Mouse (Mus musculus) CH12.LX (cell line): ENCODE measurements around the gene Mmadhc.

ENCODE experiments used
- CHD2 ChIP-seq: IDR thresholded peaks from 2 replicates; pipeline ENCODE4 v1.6.1; 2011; ENCODE audit warnings: low read length, improper control_type of control experiment
- ELF1 ChIP-seq: IDR thresholded peaks from 2 replicates; pipeline ENCODE4 v1.6.1; 2014; ENCODE audit warnings: low read depth, mild to moderate bottlenecking, inconsistent platforms, low read length, improper control_type of control experiment
- POLR2A ChIP-seq: IDR thresholded peaks from 2 replicates; pipeline ENCODE4 v1.6.1; 2011; ENCODE audit warnings: low read depth, mild to moderate bottlenecking, improper control_type of control experiment, low read length

DNA sequence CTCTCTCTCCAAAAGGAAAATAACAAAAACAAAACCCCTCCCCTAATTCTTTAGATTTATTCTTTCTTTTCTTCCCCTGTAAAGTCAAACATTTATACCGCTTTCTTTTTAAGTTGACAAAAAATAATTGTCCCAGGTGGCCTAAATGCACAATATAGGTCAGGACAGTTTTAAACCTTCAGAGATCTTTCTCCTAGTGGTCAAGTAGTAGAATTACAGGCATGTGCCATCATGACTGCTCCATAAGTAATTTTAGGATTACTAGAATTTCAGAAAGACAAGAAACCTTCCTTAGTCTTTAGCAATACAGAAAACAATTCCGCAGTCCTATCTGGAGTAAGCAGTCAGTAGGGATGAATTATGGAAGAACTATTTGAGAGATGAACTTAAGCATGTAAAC is 5.8 kb downstream of the Mmadhc start:
- TF ChIP-seq ELF1, result no peak
- no peak for TF ChIP-seq POLR2A
- TF ChIP-seq CHD2, result no peak
